ENCODE assay signal across 8 mouse cellular contexts in the genomic region with DNA sequence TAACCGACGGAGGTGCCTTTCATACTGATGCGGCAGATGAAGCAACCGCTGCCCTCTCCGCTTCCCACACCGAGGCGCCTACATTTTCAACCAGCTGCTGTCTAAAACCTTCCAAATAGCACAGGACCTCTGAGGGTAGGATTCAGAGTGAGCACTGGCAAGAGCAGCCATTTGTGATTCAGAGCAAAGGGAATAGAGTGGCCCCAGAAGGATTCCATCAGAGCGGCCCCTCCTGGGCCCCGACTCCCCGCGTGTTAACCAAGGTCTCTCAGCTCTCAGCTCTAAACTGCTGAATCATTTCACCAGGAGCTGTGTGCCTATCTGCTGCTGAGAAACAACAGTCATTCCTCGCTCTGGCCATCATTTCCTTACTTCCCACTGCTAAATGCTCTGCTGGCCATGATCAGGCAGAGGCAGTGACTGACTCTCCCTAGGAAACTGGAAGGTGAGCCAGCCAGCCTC.
A peak's percentile ranks its signal among the peaks of the same experiment; 100 is the strongest.
DNase-seq lines count a peak whose midpoint lies in the region; ATAC-seq lines count a peak whose summit lies in the region.

No protein-coding gene starts in this region.

- no peaks in the 10 kb centered on the region for H3K9me3 ChIP-seq in embryonic facial prominence, embryonic 11.5 days (replicated peaks; ENCODE audit: control insufficient read depth, low read length)
- H3K9me3 ChIP-seq in heart, embryonic 12.5 days (replicated peaks): peaks cover 3% of the 10 kb centered on the region; the same call in 1 of the 2 replicates
- no peaks in the 10 kb centered on the region for H3K9me3 ChIP-seq in liver, embryonic 12.5 days (replicated peaks)

- H3K27me3 ChIP-seq in embryonic facial prominence, embryonic 11.5 days (ENCODE audit: control insufficient read depth, insufficient read depth, low read length): no peaks in the 10 kb centered on the region
- no peaks in the 10 kb centered on the region for H3K27me3 ChIP-seq in heart, embryonic 12.5 days (replicated peaks)
- no peaks in the 10 kb centered on the region for H3K27me3 ChIP-seq in liver, embryonic 12.5 days (replicated peaks)

- no peak overlapping the region; the same call in 1 of the 2 replicates for H3K9ac ChIP-seq in embryonic facial prominence, embryonic 11.5 days (replicated peaks; ENCODE audit: low read length)
- 0 out of 2 replicates have a peak overlapping the region, but pooled peaks have one; percentile 24 for H3K9ac ChIP-seq in heart, embryonic 12.5 days
- peak overlapping the region; percentile 22; the same call in 1 of the 2 replicates for H3K9ac ChIP-seq in liver, embryonic 12.5 days

- H3K36me3 ChIP-seq in embryonic facial prominence, embryonic 11.5 days (replicated peaks; ENCODE audit: control insufficient read depth, insufficient read depth, low read depth, low read length): no peaks in the 10 kb centered on the region
- peaks cover 6% of the 10 kb centered on the region; the same call in 1 of the 2 replicates for H3K36me3 ChIP-seq in heart, embryonic 12.5 days
- H3K36me3 ChIP-seq in liver, embryonic 12.5 days: no peaks in the 10 kb centered on the region

- peak overlapping the region; percentile 17 for H3K4me2 ChIP-seq in embryonic facial prominence, embryonic 11.5 days (ENCODE audit: low read depth, low read length)
- peak overlapping the region; percentile 49 for H3K4me2 ChIP-seq in heart, embryonic 12.5 days
- peak overlapping the region; percentile 57 for H3K4me2 ChIP-seq in liver, embryonic 12.5 days

- DNase-seq in ovary, adult 18-20 months (ENCODE audit: low spot score): peak; percentile 63
- no peak for DNase-seq in ovary, postnatal 14 days (ENCODE audit: low spot score)
- peak; percentile 27 for DNase-seq in embryonic facial prominence, embryonic 11.5 days (ENCODE audit: low spot score)
- DNase-seq in skeletal muscle tissue, adult 2 months (ENCODE audit: low read depth, low spot score): peak; percentile 23
- DNase-seq in T-cell, adult 2 months (ENCODE audit: low spot score): no peak
- DNase-seq in adipocyte (ENCODE audit: low spot score): no peak

- 31% methylated on average over 12 of the region's 12 CpGs for WGBS in embryonic facial prominence, embryonic 11.5 days
- 36% methylated on average over 12 of the region's 12 CpGs for whole genome bisulfite sequencing in heart, embryonic 12.5 days
- WGBS in liver, embryonic 12.5 days (ENCODE audit: insufficient replicate concordance): 37% methylated on average over 12 of the region's 12 CpGs

- no peak overlapping the region for H3K4me3 ChIP-seq in embryonic facial prominence, embryonic 11.5 days (ENCODE audit: low read depth, low read length)
- H3K4me3 ChIP-seq in heart, embryonic 12.5 days: no peak overlapping the region
- H3K4me3 ChIP-seq in liver, embryonic 12.5 days: peak overlapping the region; percentile 28

- H3K4me1 ChIP-seq in embryonic facial prominence, embryonic 11.5 days (ENCODE audit: control insufficient read depth, insufficient read depth, low read length): peaks cover 5% of the 10 kb centered on the region; the same call in 1 of the 2 replicates
- H3K4me1 ChIP-seq in heart, embryonic 12.5 days (replicated peaks): peaks cover 9% of the 10 kb centered on the region; the same call in 1 of the 2 replicates
- H3K4me1 ChIP-seq in liver, embryonic 12.5 days: peaks cover 21% of the 10 kb centered on the region

- ATAC-seq in embryonic facial prominence, embryonic 11.5 days (replicated peaks; ENCODE audit: insufficient number of reproducible peaks, low FRiP score, low TSS enrichment, low read depth): no peak
- ATAC-seq in heart, embryonic 12.5 days (ENCODE audit: insufficient number of reproducible peaks, low FRiP score): peak; percentile 88
- ATAC-seq in liver, embryonic 12.5 days: peak; percentile 94

- H3K27ac ChIP-seq in embryonic facial prominence, embryonic 11.5 days (replicated peaks; ENCODE audit: low read depth, low read length): 0 out of 2 replicates have a peak overlapping the region, but pooled peaks have one; percentile 11
- H3K27ac ChIP-seq in heart, embryonic 12.5 days (ENCODE audit: poor library complexity, severe bottlenecking): peak overlapping the region; percentile 53; the same call in 1 of the 2 replicates
- H3K27ac ChIP-seq in liver, embryonic 12.5 days: peak overlapping the region; percentile 79

Comparison
In these comparisons a context has a peak if more than half of its experiments do, and no peak if none do; other contexts are left out.
1. DNase-seq: peak in ovary, adult 18-20 months (single experiment), embryonic facial prominence, embryonic 11.5 days (single experiment) and skeletal muscle tissue, adult 2 months (single experiment); none in ovary, postnatal 14 days (single experiment), T-cell, adult 2 months (single experiment) and adipocyte (single experiment).
2. H3K27ac ChIP-seq: peak in every context shown above with its lines; median percentile 79 in liver, embryonic 12.5 days; 53 in heart, embryonic 12.5 days; 11 in embryonic facial prominence, embryonic 11.5 days.
3. Peak in every context shown above with its lines, with median percentiles within 50 percentile points of each other: H3K4me2 ChIP-seq.